Mouse (Mus musculus): ENCODE measurements around the gene Birc5. TPM values are rescaled to one million over a fixed set of nuclear protein-coding genes. Genes with fewer than 3 reads are reported as not detected.

The Birc5 gene
- polyA plus RNA-seq, 1 experiment = 4.3 TPM

- DNase-seq (ENCODE audit: low spot score) = no peak
These were observed 36.9 kb downstream of the Birc5 start for GRCm38 (mm10) chr11:117886000-117886399.

- DNase-seq (ENCODE audit: low spot score) = no peak
These were observed 39.3 kb downstream of the Birc5 start for GRCm38 (mm10) chr11:117888168-117888852.

- no peak for DNase-seq (ENCODE audit: low spot score)
These were observed 40.1 kb downstream of the Birc5 start for GRCm38 (mm10) chr11:117888853-117889822.

- DNase-seq (ENCODE audit: low spot score) = no peak
These were observed 40.9 kb downstream of the Birc5 start for GRCm38 (mm10) chr11:117889887-117890340.

GRCm38 (mm10) chr11:117890519-117891282, 41.6 kb downstream of the Birc5 start:
- no peak for DNase-seq (ENCODE audit: low spot score)

GRCm38 (mm10) chr11:117891581-117892175, 42.6 kb downstream of the Birc5 start:
- DNase-seq (ENCODE audit: low spot score) = no peak

GRCm38 (mm10) chr11:117892199-117892598, 43.1 kb downstream of the Birc5 start:
- no peak for DNase-seq (ENCODE audit: low spot score)

- DNase-seq (ENCODE audit: low spot score) = no peak
These were observed 45.6 kb downstream of the Birc5 start for GRCm38 (mm10) chr11:117894676-117895075.

GRCm38 (mm10) chr11:117896533-117896932, 47.5 kb downstream of the Birc5 start:
- DNase-seq (ENCODE audit: low spot score) = no peak

- DNase-seq (ENCODE audit: low spot score) = no peak
These were observed 53.2 kb downstream of the Birc5 start for GRCm38 (mm10) chr11:117902282-117902681.

- DNase-seq (ENCODE audit: low spot score) = no peak
These were observed 55.4 kb downstream of the Birc5 start for GRCm38 (mm10) chr11:117904442-117904841.

Other genes starting within 250 kb of the Birc5 start
- 11.9 and 19.1 TPM in 2 replicates for gene Tnrc6c, start 195.0 kb upstream of the Birc5 start, polyA plus RNA-seq (2012; rRNA removed)
- 3.1 and 3.4 TPM in 2 replicates for gene Tmc8, start 67.2 kb upstream of the Birc5 start, polyA plus RNA-seq (2012; rRNA removed)
- gene Tmc6, start 67.1 kb upstream of the Birc5 start, polyA plus RNA-seq (2012; rRNA removed) = 48.2 and 55.4 TPM in 2 replicates
- 0.06 TPM in 1 of 2 replicates, not detected in the other for gene 6030468B19Rik, start 51.6 kb upstream of the Birc5 start, polyA plus RNA-seq (2012; rRNA removed)
- 0.22 TPM in 1 of 2 replicates, not detected in the other for gene Gm20708, start 39.6 kb upstream of the Birc5 start, polyA plus RNA-seq (2012; rRNA removed)
- gene Syngr2, start 39.6 kb upstream of the Birc5 start, polyA plus RNA-seq (2012; rRNA removed) = 90.0 and 106 TPM in 2 replicates
- gene Afmid, start 23.3 kb upstream of the Birc5 start, polyA plus RNA-seq (2012; rRNA removed) = 11.8 and 13.1 TPM in 2 replicates
- 6.5 and 8.8 TPM in 2 replicates for gene Tk1, start 23.2 kb upstream of the Birc5 start, polyA plus RNA-seq (2012; rRNA removed)
- not detected in 2 replicates for gene Tmem235, start 11.5 kb downstream of the Birc5 start, polyA plus RNA-seq (2012; rRNA removed)
- 13.7 and 16.3 TPM in 2 replicates for gene Tha1, start 24.2 kb downstream of the Birc5 start, polyA plus RNA-seq (2012; rRNA removed)
- 7.8 and 9.8 TPM in 2 replicates for gene Socs3, start 120.8 kb downstream of the Birc5 start, polyA plus RNA-seq (2012; rRNA removed)
- 24.6 and 31.2 TPM in 2 replicates for gene Pgs1, start 137.0 kb downstream of the Birc5 start, polyA plus RNA-seq (2012; rRNA removed)